Mouse (Mus musculus) adrenal gland, adult 10 weeks (tissue): ENCODE measurements around the gene Gm3233. TPM values are rescaled to one million over a fixed set of nuclear protein-coding genes. Genes with fewer than 3 reads are reported as not detected.

Experiments
- polyA plus RNA-seq: library from polyadenylated mRNA; stranded (reverse); fragments of 350-450 nt; fragmentation: Illumina TruSeq; extraction: RNeasy Lipid Tissue Mini Kit (QIAGEN cat#74804); gene quantifications from one replicate; pipeline ENCODE4 v1.2.3, GENCODE M21; 2014; ENCODE audit warnings: low read depth, low replicate concordance

Gm3233 gene
- polyA plus RNA-seq = not detected

DNA sequence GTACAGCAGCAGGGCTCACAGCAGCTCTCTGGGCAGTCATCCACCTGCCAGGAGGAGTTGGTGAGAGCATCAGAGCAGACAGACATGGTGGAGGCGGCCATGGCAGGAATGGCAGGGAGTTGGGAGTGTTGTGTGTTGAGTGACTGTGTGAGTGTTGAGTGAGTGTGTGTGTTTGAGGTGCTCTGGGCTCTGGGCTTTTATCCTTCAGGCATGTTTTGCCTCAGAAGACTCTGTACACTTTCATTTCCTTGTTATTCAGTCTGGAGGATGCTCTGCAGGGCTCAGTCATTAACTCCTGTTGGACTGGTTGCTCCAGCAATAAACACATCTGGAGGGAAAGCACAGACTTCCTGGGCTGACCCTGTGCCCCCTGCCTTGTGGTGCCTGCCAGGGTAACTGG lies at the start of gene Gm3233:
Gene Gm3233 (minus strand): TSS at position 101 of the 400 bp plus-strand sequence.

DNA sequence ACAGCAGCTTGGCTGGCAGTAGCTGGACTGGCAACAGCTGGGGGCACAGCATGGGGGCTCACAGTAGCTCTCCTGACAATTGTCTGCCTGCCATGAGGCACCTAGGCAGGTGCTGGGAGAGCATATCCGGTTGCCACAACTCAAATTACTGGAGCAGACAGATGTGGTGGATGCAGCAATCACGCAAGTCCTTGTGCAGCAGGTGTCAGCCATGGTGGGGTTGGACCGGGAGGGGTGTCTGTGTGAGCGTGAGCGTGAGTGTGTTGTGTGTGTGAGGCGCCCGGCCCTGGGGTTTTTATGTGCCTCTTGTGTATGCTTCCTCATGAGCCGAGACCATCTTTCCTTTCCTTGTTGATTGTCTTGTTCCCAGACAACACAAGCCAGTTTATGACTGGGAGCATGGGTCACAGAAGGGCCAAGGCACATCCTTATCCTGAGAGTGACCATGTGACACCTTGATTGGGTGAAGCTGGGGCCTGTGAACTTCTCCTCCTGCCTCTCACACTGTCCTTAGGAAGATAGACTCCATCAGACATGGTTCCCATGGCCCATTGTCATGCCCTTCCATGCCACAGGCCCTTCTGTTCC lies 39.5 kb upstream of the Gm3233 start, which contains the start of gene Gm19668:
Gene Gm19668 (minus strand): TSS at position 213 of the 588 bp plus-strand sequence.

GRCm38 (mm10) chr10:77794976-77795375 lies 35.5 kb upstream of the Gm3233 start, which contains the start of gene Gm9639:
TSS of gene Gm9639 (minus strand) at chr10:77795076.

GRCm38 (mm10) chr10:77787876-77788275 lies 28.4 kb upstream of the Gm3233 start, which contains the start of gene Gm7137:
TSS of gene Gm7137 (minus strand) at chr10:77788200.

DNA sequence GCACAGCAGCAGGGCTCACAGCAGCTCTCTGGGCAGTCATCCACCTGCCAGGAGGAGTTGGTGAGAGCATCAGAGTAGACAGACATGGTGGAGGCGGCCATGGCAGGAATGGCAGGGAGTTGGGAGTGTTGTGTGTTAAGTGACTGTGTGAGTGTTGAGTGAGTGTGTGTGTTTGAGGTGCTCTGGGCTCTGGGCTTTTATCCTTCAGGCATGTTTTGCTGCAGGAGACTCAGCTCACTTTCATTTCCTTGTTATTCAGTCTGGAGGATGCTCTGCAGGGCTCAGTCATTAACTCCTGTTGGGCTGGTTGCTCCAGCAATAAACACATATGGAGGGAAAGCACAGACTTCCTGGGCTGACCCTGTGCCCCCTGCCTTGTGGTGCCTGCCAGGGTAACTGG lies 23.0 kb upstream of the Gm3233 start, which contains the start of gene Gm3250:
Gene Gm3250 (minus strand): TSS at position 101 of the 400 bp plus-strand sequence.

GRCm38 (mm10) chr10:77776844-77777243 lies 17.4 kb upstream of the Gm3233 start, which contains the start of gene Gm7138:
TSS of gene Gm7138 (minus strand) at chr10:77776944.

DNA sequence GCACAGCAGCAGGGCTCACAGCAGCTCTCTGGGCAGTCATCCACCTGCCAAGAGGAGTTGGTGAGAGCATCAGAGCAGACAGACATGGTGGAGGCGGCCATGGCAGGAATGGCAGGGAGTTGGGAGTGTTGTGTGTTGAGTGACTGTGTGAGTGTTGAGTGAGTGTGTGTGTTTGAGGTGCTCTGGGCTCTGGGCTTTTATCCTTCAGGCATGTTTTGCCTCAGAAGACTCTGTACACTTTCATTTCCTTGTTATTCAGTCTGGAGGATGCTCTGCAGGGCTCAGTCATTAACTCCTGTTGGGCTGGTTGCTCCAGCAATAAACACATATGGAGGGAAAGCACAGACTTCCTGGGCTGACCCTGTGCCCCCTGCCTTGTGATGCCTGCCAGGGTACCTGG lies 11.7 kb upstream of the Gm3233 start, which contains the start of gene Gm3238:
Gene Gm3238 (minus strand): TSS at position 101 of the 400 bp plus-strand sequence.

GRCm38 (mm10) chr10:77751254-77751653 lies 8.2 kb downstream of the Gm3233 start, which contains the start of gene Gm9736:
TSS of gene Gm9736 (minus strand) at chr10:77751354.

GRCm38 (mm10) chr10:77741924-77742688 lies 17.4 kb downstream of the Gm3233 start, which contains the start of gene Gm18596:
TSS of gene Gm18596 (minus strand) at chr10:77742638.

GRCm38 (mm10) chr10:77726186-77726585 lies 33.3 kb downstream of the Gm3233 start, which contains the start of gene Gm10100:
TSS of gene Gm10100 (plus strand) at chr10:77726486.

DNA sequence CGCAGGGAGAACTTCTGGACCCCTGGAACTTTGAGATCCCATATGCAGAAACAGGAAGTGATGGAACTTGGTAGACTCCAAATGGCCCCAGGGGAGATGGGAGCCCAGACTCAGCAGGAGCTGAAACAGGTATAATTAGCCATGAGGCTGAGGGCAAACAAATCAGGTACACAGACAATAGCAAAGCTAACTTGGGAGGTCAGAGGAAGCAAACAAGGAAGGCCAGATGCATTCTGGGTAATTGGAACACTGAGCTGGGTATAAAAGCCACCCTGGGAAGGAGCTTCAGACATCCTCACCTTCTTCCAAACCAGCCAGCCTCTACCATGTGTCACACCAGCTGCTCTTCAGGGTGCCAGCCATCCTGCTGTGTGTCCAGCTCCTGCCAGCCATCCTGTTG lies 39.2 kb downstream of the Gm3233 start, which contains the start of gene Krtap12-1:
Gene Krtap12-1 (plus strand): TSS at position 301 of the 400 bp plus-strand sequence.

DNA sequence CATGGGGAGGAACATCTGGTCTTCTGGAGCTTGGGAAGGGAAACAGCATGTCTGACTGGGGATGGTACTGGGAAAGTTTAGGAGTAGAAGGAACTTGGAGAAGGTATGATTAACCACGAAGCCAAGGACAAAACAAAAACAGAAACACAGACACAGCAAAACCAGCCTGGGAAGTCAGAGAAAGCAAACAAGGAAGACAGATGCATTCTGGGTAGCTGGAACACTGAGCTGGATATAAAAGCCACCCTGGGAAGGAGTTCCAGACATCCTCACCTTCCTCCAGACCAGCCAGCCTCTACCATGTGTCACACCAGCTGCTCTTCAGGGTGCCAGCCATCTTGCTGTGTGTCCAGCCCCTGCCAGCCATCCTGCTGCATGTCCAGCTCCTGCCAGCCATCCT lies 44.0 kb downstream of the Gm3233 start, which contains the start of gene Gm10142:
Gene Gm10142 (plus strand): TSS at position 301 of the 400 bp plus-strand sequence.

DNA sequence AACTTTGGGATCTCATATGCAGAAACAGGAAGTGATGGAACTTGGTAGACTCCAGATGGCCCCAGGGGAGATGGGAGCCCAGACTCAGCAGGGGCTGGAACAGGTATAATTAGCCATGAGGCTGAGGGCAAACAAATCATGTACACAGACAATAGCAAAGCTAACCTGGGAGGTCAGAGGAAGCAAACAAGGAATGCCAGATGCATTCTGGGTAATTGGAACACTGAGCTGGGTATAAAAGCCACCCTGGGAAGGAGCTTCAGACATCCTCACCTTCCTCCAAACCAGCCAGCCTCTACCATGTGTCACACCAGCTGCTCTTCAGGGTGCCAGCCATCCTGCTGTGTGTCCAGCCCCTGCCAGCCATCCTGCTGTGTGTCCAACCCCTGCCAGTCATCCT lies 48.3 kb downstream of the Gm3233 start, which contains the start of gene Gm10024:
Gene Gm10024 (plus strand): TSS at position 301 of the 400 bp plus-strand sequence.

Other genes with a start within 250 kb of the Gm3233 start
- gene Fam207a, start 243.9 kb downstream of the Gm3233 start, polyA plus RNA-seq = 0.70 TPM
- gene Itgb2, start 229.4 kb downstream of the Gm3233 start, polyA plus RNA-seq = 2.5 TPM
- gene Pttg1ip, start 178.0 kb downstream of the Gm3233 start, polyA plus RNA-seq = 126 TPM
- gene Sumo3, start 153.6 kb downstream of the Gm3233 start, polyA plus RNA-seq = 72.3 TPM
- 6.2 TPM for gene Gm49325, start 153.5 kb downstream of the Gm3233 start, polyA plus RNA-seq
- 11.6 TPM for gene Ube2g2, start 137.4 kb downstream of the Gm3233 start, polyA plus RNA-seq
- not detected for gene Tspear, start 73.1 kb downstream of the Gm3233 start, polyA plus RNA-seq
- not detected for gene Gm19402, start 68.9 kb downstream of the Gm3233 start, polyA plus RNA-seq
- not detected for gene Gm9508, start 62.4 kb downstream of the Gm3233 start, polyA plus RNA-seq
- not detected for gene Gm10272, start 53.1 kb downstream of the Gm3233 start, polyA plus RNA-seq
- gene Gm10024, start 48.2 kb downstream of the Gm3233 start, polyA plus RNA-seq = not detected
- not detected for gene Gm10142, start 43.9 kb downstream of the Gm3233 start, polyA plus RNA-seq
- gene Krtap12-1, start 39.1 kb downstream of the Gm3233 start, polyA plus RNA-seq = not detected
- not detected for gene Gm10100, start 33.2 kb downstream of the Gm3233 start, polyA plus RNA-seq
- gene Gm18596, start 17.0 kb downstream of the Gm3233 start, polyA plus RNA-seq = not detected
- gene Gm9736, start 8.3 kb downstream of the Gm3233 start, polyA plus RNA-seq = not detected
- not detected for gene Gm3238, start 11.6 kb upstream of the Gm3233 start, polyA plus RNA-seq
- gene Gm7138, start 17.3 kb upstream of the Gm3233 start, polyA plus RNA-seq = not detected
- gene Gm3250, start 22.9 kb upstream of the Gm3233 start, polyA plus RNA-seq = not detected
- not detected for gene Gm7137, start 28.5 kb upstream of the Gm3233 start, polyA plus RNA-seq
- gene Gm9639, start 35.4 kb upstream of the Gm3233 start, polyA plus RNA-seq = not detected
- gene Gm19668, start 39.5 kb upstream of the Gm3233 start, polyA plus RNA-seq = not detected
- gene Gm9507, start 52.2 kb upstream of the Gm3233 start, polyA plus RNA-seq = not detected
- gene Gm2696, start 55.0 kb upstream of the Gm3233 start, polyA plus RNA-seq = not detected
- not detected for gene Krtap10-4, start 67.4 kb upstream of the Gm3233 start, polyA plus RNA-seq
- gene Krtap10-10, start 76.3 kb upstream of the Gm3233 start, polyA plus RNA-seq = not detected
- not detected for gene Gm36176, start 87.1 kb upstream of the Gm3233 start, polyA plus RNA-seq
- gene Gm10318, start 93.2 kb upstream of the Gm3233 start, polyA plus RNA-seq = not detected
- not detected for gene Gm3285, start 102.3 kb upstream of the Gm3233 start, polyA plus RNA-seq
- 1.7 TPM for gene Lrrc3, start 142.9 kb upstream of the Gm3233 start, polyA plus RNA-seq
- gene Trpm2, start 210.9 kb upstream of the Gm3233 start, polyA plus RNA-seq = not detected
- gene 1810043G02Rik, start 218.8 kb upstream of the Gm3233 start, polyA plus RNA-seq = 1.6 TPM